Mouse (Mus musculus): ENCODE results near the gene Gm3336. TPM values are rescaled to one million over a fixed set of nuclear protein-coding genes. Genes with fewer than 3 reads are reported as not detected.

The Gm3336 gene
- polyA plus RNA-seq, 1 experiment from 2014 or later = not detected

DNA sequence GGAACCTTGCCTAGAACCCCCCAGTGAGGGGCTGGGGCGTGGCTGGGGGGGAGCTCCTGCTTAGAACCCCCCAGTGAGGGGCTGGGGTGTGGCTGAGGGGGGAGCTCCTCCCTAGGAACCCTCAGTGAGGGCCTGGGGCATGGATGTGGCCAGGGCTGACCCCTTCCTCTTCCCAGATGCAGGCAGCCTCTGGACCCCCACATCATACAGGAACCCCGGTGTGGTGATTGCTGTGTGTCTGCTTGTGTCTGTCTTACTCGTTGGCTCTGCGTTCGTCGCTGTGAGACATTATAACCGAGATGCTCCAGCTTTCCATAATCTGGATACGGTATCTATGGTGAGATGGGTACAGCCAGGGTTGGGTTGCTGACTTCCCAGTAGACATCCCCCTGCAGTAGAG is 3.3 kb downstream of the Gm3336 start:
- 79% methylated on average over 8 of the region's 8 CpGs for WGBS
- H3K27me3 ChIP-seq (ENCODE audit: control insufficient read depth, insufficient read depth, low read length) = peaks cover 23% of the 10 kb centered on the region
- H3K27ac ChIP-seq (replicated peaks in 1 of 2; ENCODE audit: control insufficient read depth in 1 of 2, insufficient read depth in 1 of 2, low read depth in 2 of 2, low read length in 2 of 2) = no peak overlapping the region
- H3K4me2 ChIP-seq (ENCODE audit: low read length) = no peak overlapping the region
- H3K4me1 ChIP-seq (ENCODE audit: control insufficient read depth in 2 of 2, insufficient read depth in 2 of 2, low read length in 2 of 2) = no peaks in the 10 kb centered on the region
- H3K9me3 ChIP-seq (ENCODE audit: control insufficient read depth, low read length) = no peaks in the 10 kb centered on the region
- no peak for ATAC-seq (ENCODE audit: insufficient number of reproducible peaks, insufficient read depth, low FRiP score, low read depth)
- H3K9ac ChIP-seq (ENCODE audit: low read length) = no peak overlapping the region
- H3K4me3 ChIP-seq (ENCODE audit: control insufficient read depth in 1 of 2, insufficient read depth in 1 of 2, low read depth in 1 of 2, low read length in 2 of 2) = no peak overlapping the region
- no peaks in the 10 kb centered on the region for H3K36me3 ChIP-seq (ENCODE audit: control insufficient read depth, insufficient read depth, low read length)

- Histone ChIP-seq H3K4me3 (ENCODE audit: control insufficient read depth in 1 of 2, insufficient read depth in 1 of 2, low read depth in 1 of 2, low read length in 2 of 2) (no peak within 1 kb of the TSS), H3K9me3 (ENCODE audit: control insufficient read depth, low read length) (no peaks in the 10 kb centered on the region), H3K9ac (ENCODE audit: low read length) (no peak within 1 kb of the TSS), H3K36me3 (ENCODE audit: control insufficient read depth, insufficient read depth, low read length) (no peaks in the 10 kb centered on the region), H3K27me3 (ENCODE audit: control insufficient read depth, insufficient read depth, low read length) (peaks cover 32% of the 10 kb centered on the region), H3K4me1 (ENCODE audit: control insufficient read depth in 2 of 2, insufficient read depth in 2 of 2, low read length in 2 of 2) (no peaks in the 10 kb centered on the region), H3K4me2 (ENCODE audit: low read length) (no peak within 1 kb of the TSS), H3K27ac (replicated peaks in 1 of 2; ENCODE audit: control insufficient read depth in 1 of 2, insufficient read depth in 1 of 2, low read depth in 2 of 2, low read length in 2 of 2) (no peak within 1 kb of the TSS)
- ATAC-seq (ENCODE audit: insufficient number of reproducible peaks, insufficient read depth, low FRiP score, low read depth) = no peak
- WGBS = 51% methylated on average over 7 of the region's 7 CpGs
These were observed 5.3 kb downstream of the Gm3336 start, which contains the start of gene Pde4c for GRCm38 (mm10) chr8:70723486-70724210. TSS of gene Pde4c (plus strand) at chr8:70723720.

DNA sequence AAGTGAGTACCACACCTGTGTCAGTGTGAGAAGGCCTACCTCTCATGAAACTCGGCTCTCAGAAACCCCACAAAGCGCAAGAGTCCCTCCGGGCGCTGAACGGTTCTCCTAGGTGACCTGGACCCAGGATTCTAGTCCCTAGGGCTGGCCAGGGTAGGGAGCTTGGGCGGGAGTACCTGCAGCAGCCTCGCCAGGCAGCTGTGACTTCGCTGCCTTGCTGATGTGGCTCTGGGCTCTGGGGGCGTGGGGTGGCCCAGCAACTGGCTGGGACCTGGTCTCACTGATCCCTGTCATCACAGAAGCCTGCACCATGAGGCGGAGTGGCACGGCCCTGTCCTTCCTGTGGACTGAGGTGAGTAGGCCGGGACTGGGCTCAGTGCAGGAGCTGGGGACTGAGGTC is 5.9 kb downstream of the Gm3336 start:
- no peaks in the 10 kb centered on the region for H3K36me3 ChIP-seq (ENCODE audit: control insufficient read depth, insufficient read depth, low read length)
- no peak overlapping the region for H3K27ac ChIP-seq (replicated peaks in 1 of 2; ENCODE audit: control insufficient read depth in 1 of 2, insufficient read depth in 1 of 2, low read depth in 2 of 2, low read length in 2 of 2)
- no peaks in the 10 kb centered on the region for H3K9me3 ChIP-seq (ENCODE audit: control insufficient read depth, low read length)
- WGBS = 68% methylated on average over 12 of the region's 12 CpGs
- H3K4me3 ChIP-seq (ENCODE audit: control insufficient read depth in 1 of 2, insufficient read depth in 1 of 2, low read depth in 1 of 2, low read length in 2 of 2) = no peak overlapping the region
- H3K4me1 ChIP-seq (ENCODE audit: control insufficient read depth in 2 of 2, insufficient read depth in 2 of 2, low read length in 2 of 2) = no peaks in the 10 kb centered on the region
- no peak overlapping the region for H3K9ac ChIP-seq (ENCODE audit: low read length)
- H3K4me2 ChIP-seq (ENCODE audit: low read length) = no peak overlapping the region
- ATAC-seq (ENCODE audit: insufficient number of reproducible peaks, insufficient read depth, low FRiP score, low read depth) = no peak
- H3K27me3 ChIP-seq (ENCODE audit: control insufficient read depth, insufficient read depth, low read length) = peaks cover 37% of the 10 kb centered on the region

DNA sequence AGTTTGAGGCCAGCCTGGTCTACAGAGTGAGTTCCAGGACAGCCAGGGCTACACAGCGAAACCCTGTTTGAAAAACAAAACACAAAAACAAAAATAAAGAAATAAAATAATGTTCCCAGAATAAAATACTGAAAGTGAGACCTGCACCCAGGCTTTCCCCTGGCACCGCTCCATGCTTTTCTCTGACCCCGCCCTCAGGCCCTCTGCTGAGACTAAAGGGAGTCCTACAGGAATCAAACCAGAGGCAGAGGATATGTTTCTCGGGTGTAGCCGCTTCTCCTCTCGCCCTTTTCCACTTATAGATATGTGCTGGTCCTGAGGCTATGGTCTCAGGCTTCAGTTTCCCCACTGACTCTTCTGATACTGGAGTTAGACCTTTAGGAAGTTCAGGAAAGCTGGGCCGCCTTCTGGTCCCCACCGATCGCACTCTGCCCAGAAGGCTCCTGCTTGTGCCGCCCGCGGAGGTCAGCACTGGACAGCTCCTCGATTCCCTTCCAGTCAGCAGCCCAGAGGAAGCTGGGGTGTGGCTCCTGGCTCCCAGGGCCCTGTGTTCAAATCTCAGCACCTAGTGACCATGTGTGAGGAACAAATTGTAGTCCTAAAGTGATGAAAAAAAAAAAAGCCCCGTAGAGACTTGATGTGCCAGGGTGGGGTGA is 7.6 kb downstream of the Gm3336 start:
- Histone ChIP-seq H3K9ac (ENCODE audit: low read length) (no peak overlapping the region), H3K9me3 (ENCODE audit: control insufficient read depth, low read length) (no peaks in the 10 kb centered on the region), H3K27ac (replicated peaks in 1 of 2; ENCODE audit: control insufficient read depth in 1 of 2, insufficient read depth in 1 of 2, low read depth in 2 of 2, low read length in 2 of 2) (no peak overlapping the region), H3K27me3 (ENCODE audit: control insufficient read depth, insufficient read depth, low read length) (peaks cover 46% of the 10 kb centered on the region), H3K4me2 (ENCODE audit: low read length) (no peak overlapping the region), H3K4me1 (ENCODE audit: control insufficient read depth in 2 of 2, insufficient read depth in 2 of 2, low read length in 2 of 2) (0 out of 4 replicates have a peak, but pooled peaks cover 0 to 4% of the 10 kb centered on the region in 2 experiments), H3K4me3 (ENCODE audit: control insufficient read depth in 1 of 2, insufficient read depth in 1 of 2, low read depth in 1 of 2, low read length in 2 of 2) (no peak overlapping the region), H3K36me3 (ENCODE audit: control insufficient read depth, insufficient read depth, low read length) (no peaks in the 10 kb centered on the region)
- 20% methylated on average over 14 of the region's 14 CpGs for WGBS
- ATAC-seq (ENCODE audit: insufficient number of reproducible peaks, insufficient read depth, low FRiP score, low read depth) = no peak

GRCm38 (mm10) chr8:70726721-70727120 is 8.4 kb downstream of the Gm3336 start:
- Histone ChIP-seq H3K27me3 (ENCODE audit: control insufficient read depth, insufficient read depth, low read length) (peaks cover 53% of the 10 kb centered on the region), H3K9me3 (ENCODE audit: control insufficient read depth, low read length) (no peaks in the 10 kb centered on the region), H3K27ac (replicated peaks in 1 of 2; ENCODE audit: control insufficient read depth in 1 of 2, insufficient read depth in 1 of 2, low read depth in 2 of 2, low read length in 2 of 2) (no peak overlapping the region), H3K9ac (ENCODE audit: low read length) (no peak overlapping the region), H3K4me3 (ENCODE audit: control insufficient read depth in 1 of 2, insufficient read depth in 1 of 2, low read depth in 1 of 2, low read length in 2 of 2) (no peak overlapping the region), H3K4me2 (ENCODE audit: low read length) (no peak overlapping the region), H3K36me3 (ENCODE audit: control insufficient read depth, insufficient read depth, low read length) (no peaks in the 10 kb centered on the region), H3K4me1 (ENCODE audit: control insufficient read depth in 2 of 2, insufficient read depth in 2 of 2, low read length in 2 of 2) (0 out of 4 replicates have a peak, but pooled peaks cover 0 to 4% of the 10 kb centered on the region in 2 experiments)
- 43% methylated on average over 11 of the region's 11 CpGs for WGBS
- no peak for ATAC-seq (ENCODE audit: insufficient number of reproducible peaks, insufficient read depth, low FRiP score, low read depth)

DNA sequence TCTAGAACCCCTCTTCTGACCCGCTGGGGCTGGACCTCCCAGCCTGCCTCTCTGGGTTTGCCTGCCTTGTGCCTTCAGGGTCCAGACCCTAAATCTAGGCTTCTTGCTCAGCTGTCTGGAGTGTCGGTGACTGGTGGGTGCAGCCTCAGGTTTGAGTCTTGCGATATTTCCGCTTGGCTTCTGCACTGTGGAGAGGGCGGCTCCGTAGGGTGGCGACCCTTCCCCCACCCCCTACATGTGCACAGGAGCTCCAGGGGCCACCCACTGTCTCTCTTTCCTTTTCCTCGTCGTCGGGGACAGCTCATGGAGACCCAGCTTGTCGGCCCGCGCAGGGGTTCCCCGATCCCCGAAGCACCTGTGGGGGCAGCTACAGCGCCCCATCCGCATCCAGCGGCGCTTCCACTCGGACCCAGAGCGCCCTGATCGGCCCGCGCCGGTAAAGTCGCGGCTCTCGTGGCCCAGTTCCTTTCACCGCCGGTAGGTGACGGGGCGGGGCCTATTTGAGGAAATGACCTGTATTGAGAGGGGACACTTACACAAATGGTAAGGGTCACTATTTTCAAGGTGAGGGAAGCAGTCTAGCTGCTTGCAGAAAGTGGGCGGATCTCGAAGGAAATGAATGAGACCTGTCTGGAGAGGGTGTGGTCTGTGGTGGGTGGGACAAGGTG is 11.6 kb downstream of the Gm3336 start:
- no peak overlapping the region for H3K27ac ChIP-seq (replicated peaks in 1 of 2; ENCODE audit: control insufficient read depth in 1 of 2, insufficient read depth in 1 of 2, low read depth in 2 of 2, low read length in 2 of 2)
- H3K4me1 ChIP-seq (ENCODE audit: control insufficient read depth in 2 of 2, insufficient read depth in 2 of 2, low read length in 2 of 2) = 0 out of 4 replicates have a peak, but pooled peaks cover 0 to 4% of the 10 kb centered on the region in 2 experiments
- WGBS = 3% methylated on average over 33 of the region's 34 CpGs
- peak overlapping the region; percentile 11; the same call in 1 of the 2 replicates for H3K9ac ChIP-seq (ENCODE audit: low read length)
- peak overlapping the region; percentile 3 to 28; a peak in 3 of 4 replicates for H3K4me3 ChIP-seq (ENCODE audit: control insufficient read depth in 1 of 2, insufficient read depth in 1 of 2, low read depth in 1 of 2, low read length in 2 of 2)
- no peaks in the 10 kb centered on the region for H3K9me3 ChIP-seq (ENCODE audit: control insufficient read depth, low read length)
- ATAC-seq (ENCODE audit: insufficient number of reproducible peaks, insufficient read depth, low FRiP score, low read depth) = no peak
- peaks cover 61% of the 10 kb centered on the region for H3K27me3 ChIP-seq (ENCODE audit: control insufficient read depth, insufficient read depth, low read length)
- H3K4me2 ChIP-seq (ENCODE audit: low read length) = peak overlapping the region; percentile 56
- H3K36me3 ChIP-seq (ENCODE audit: control insufficient read depth, insufficient read depth, low read length) = no peaks in the 10 kb centered on the region

GRCm38 (mm10) chr8:70730956-70731355 is 12.6 kb downstream of the Gm3336 start:
- no peaks in the 10 kb centered on the region for H3K9me3 ChIP-seq (ENCODE audit: control insufficient read depth, low read length)
- H3K27ac ChIP-seq (replicated peaks in 1 of 2; ENCODE audit: control insufficient read depth in 1 of 2, insufficient read depth in 1 of 2, low read depth in 2 of 2, low read length in 2 of 2) = no peak overlapping the region
- H3K36me3 ChIP-seq (ENCODE audit: control insufficient read depth, insufficient read depth, low read length) = no peaks in the 10 kb centered on the region
- no peak for ATAC-seq (ENCODE audit: insufficient number of reproducible peaks, insufficient read depth, low FRiP score, low read depth)
- 85% methylated on average over 4 of the region's 4 CpGs for WGBS
- H3K27me3 ChIP-seq (ENCODE audit: control insufficient read depth, insufficient read depth, low read length) = peaks cover 64% of the 10 kb centered on the region
- H3K4me3 ChIP-seq (ENCODE audit: control insufficient read depth in 1 of 2, insufficient read depth in 1 of 2, low read depth in 1 of 2, low read length in 2 of 2) = no peak overlapping the region
- H3K4me2 ChIP-seq (ENCODE audit: low read length) = no peak overlapping the region
- H3K9ac ChIP-seq (ENCODE audit: low read length) = no peak overlapping the region
- H3K4me1 ChIP-seq (ENCODE audit: control insufficient read depth in 2 of 2, insufficient read depth in 2 of 2, low read length in 2 of 2) = 0 out of 4 replicates have a peak, but pooled peaks cover 0 to 4% of the 10 kb centered on the region in 2 experiments

Measured in heart, embryonic 14.5 days (tissue).